Mouse (Mus musculus): Measurements from ENCODE around the gene Gm5890.
"Not testable (repeated sequence)": the region's sequence is repeated elsewhere in the genome, so short reads cannot be mapped to it uniquely, and the experiment has no call there.

Gm5890 gene

DNA sequence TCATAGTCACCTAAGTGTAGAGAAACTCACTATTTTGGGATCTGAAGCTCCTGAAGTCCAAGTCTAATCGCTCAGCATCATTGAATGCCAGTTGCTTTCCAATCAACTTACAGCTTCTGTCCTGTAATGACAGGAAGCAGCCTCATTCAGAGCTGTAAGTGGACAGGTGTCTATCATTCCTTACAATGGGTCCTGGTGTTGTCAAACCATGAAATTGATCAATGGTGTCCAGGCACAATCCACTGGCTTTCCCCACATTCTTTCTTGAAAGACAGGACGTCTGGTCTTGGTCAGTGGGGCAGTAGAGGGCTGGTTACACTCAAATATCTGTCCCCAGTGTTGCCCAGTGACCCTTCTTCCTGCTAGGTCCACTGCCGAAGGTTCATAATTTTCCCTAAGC lies at the start of gene Gm5890:
Gm5890 (minus strand) TSS at position 101 of the 400 bp plus-strand sequence.
- TF ChIP-seq GATA4 (IDR thresholded peaks at IDR 0.05; ENCODE audit: insufficient replicate concordance, low read length), result not testable (repeated sequence)

DNA sequence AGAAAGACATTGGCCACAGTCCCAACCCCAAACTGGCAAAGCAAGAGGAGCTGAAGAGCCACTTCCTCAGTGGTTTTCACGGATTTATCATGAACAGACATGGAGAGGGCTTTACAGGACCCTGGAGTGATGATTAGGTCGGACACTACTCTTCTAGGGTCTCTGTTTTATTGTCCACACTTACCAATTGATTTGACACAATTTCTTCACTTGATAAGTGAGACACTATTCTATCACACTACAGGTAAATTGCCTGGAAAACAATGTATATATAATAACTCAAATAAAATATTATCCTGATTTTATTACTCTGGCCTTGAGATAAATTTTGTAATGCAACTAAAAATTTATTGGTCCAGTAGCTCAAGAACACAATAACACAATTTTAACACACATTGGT lies 28.9 kb downstream of the Gm5890 start, which contains the start of gene Gm4498:
Gm4498 (minus strand) TSS at position 101 of the 400 bp plus-strand sequence.
- not testable (repeated sequence) for TF ChIP-seq GATA4 (IDR thresholded peaks at IDR 0.05; ENCODE audit: insufficient replicate concordance, low read length)
